Mouse (Mus musculus) liver (tissue): ENCODE measurements around the gene Prkag2.
A peak's percentile ranks its signal among the peaks of the same experiment; 100 is the strongest.

Source experiments
- DNase-seq: peaks from one replicate; pipeline ENCODE4 v3.0.0-alpha.2; 2020; ENCODE audit warnings: mixed read lengths

Gene Prkag2

DNA sequence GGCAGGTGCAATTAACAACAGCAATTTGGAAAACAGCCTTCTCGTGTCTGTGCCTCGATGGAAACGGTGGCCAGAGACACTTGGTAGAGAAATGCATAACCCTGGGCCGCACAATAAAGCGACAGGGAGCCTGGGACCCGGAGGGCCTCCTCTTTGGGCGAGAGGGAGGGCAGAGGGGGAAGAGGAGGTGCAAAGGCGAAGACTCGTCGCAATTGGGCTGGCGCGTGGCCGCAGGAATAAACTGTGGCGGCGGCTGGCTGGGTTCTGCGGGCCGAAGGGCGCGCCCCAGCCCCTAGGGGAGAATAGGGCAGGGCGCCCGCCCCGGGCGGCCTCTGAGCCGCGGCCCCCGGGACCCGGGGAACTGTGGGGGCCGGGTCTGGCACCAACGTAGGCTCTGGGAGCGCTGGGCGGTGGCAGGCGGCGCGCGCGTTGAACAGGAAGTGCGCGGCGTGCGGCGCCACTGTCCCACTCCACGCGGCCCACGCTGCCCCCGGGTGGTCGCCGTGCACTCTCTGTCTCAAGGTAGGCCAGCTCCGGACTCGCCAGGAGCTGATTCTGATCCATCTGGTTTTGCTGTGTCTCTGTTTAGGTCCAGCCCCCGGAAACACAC is at the start of gene Prkag2:
Prkag2 (minus strand) TSS at position 127 of the 610 bp plus-strand sequence.
- DNase-seq, result peak; percentile 32

DNA sequence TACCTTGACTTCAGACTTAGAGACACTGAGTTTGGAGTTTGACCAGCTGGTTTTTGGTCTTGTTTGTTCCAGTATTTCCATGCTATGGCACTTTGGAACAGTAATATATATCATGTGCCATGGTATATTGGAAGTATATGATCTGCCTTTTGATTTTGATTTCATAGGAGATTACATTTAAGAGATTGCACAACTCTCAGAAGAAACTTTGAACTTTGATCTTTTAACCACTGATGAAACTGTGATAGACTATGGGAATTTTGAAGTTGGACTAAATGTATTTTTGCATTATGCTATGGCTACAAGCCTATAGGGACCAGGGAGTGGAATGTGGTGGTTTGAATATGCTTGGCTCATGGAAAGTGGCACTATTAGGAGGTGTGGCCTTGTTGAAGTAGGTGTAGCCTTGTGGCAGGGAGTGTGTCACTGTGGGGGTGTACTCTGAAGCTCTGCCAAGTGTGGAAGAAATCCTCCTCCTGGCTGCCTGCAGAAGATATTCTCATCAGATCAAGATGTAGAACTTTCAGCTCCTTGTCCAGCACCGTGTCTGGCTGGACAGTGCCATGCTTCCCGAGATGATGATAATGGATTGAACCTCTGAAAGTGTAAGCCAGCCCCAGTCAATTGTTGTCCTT is 49.0 kb upstream of the Prkag2 start:
- no peak for DNase-seq

DNA sequence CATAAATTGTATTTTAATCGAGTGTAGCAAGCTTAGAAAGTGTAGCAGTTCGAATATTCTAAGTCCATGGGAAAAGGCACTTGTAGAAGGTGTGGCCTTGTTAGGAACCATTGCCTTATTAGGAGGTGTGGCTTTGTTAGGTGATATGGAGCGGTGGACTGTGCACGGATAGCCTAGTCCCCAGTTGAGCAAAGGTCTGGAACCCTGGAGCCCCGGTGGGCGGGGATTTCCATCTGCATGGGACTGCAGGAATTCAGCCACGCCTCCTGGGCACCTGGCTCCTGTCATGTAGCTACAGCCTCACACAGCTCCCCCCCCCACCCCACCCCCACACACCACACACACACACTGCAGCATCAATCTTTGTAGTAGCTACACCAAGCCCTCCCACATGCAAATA is 46.3 kb upstream of the Prkag2 start:
- DNase-seq, result no peak

DNA sequence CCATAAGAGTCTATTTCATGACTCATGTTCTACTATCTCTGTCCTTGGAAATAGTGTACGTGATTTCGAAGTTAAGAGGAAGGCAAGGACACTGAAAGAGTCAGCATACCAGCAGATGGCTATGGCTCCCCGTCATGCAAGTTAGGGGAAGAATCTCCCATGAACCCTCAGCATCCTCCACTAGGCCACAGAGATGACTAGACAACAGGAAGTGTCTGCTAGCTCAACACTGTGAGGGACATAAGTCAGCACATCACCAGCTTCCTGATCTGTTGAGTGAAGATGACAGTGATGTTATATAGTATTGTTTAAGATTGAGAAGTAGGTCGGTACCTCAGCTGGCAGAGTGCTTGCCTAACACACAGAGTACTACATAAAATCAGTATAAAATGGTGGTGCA is 27.4 kb upstream of the Prkag2 start:
- no peak for DNase-seq

DNA sequence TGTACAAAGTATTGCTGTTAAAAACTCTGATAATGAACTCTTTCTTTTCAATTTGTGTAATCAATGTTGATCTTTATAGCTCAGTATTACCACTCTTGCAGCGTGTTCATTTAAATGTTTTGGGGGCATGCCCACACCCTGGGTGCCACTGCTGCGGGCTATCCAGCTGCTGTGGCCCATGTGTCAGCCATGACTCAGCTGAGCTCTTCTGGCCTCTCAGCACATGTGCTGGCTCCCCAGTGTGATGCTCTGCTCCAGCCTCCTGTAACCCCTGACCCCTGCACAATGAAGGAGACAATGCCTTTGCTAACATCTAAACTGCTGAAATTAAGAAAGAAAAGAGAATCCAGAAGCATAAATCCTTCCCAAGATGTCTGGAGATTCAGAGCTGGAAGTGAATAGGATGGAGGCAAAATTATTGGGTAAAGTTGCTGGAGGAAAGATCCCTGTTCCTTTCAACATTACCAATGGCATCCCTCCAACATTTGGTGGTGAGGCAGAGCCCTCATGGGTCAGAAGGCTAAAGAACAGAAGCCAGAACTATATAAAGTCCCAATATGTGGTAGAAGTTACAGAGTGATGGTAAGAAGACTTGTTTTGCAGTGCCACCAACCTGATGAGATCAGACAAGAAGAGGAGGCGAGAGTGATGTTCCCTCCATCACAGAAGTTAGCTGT is 25.6 kb upstream of the Prkag2 start:
- no peak for DNase-seq

DNA sequence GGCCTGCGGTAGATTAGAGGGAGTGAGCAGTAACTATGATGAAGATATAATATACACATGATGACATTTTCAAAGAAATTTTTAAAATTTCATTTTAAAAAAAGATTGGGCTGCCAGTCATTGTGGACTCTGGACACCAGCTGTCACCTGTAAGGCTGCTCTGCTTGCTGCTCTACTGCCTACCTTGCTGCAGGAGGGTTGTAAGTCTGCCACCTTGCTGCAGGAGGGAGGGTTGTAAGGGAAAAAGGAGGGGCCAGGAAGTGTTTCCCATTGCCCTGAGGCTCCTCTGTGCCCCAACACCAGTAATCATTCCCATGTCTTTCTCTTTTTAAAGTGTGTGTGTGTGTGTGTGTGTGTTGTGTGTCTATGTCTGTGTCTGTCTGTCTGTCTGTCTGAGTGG is 22.1 kb upstream of the Prkag2 start:
- DNase-seq, result no peak

DNA sequence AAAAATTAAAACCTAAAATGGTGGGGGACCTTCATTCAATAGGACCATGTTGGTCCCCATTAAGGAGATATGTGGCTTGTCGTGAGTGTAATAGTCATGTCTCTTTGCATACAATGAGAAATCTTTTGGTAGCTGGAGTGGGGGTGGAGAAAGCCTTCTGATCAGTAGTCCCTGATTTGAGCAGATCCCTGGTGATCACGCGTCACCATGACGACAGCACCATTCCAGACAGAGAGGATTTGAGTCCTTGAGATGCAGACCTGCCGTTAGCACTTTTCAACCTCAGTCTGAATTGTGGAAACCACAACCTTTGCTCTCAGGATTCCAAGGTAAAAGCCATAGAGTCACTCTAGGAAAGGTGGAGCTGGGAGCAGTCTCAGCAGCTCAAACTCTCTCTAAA is 18.7 kb upstream of the Prkag2 start:
- DNase-seq, result no peak

DNA sequence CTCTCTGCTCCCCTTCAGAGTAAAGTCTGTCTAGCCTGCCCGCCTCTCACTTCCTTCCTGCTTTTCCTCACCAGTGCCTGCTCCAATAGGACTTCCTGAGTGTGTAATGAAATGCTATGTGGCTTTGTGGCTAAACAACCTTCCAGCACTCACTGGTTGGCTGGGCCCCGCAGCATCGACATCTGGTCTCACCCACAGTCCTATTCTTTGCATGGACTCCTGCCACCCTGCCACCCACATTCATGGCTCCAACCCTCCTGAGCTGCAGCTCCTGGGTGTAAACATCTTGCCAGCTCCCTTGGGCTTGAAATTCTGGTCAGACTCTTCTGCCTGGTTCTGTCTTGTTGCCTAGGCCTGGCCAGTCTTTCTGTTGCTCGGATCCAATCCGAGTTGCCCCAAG is 15.6 kb upstream of the Prkag2 start:
- DNase-seq, result no peak

DNA sequence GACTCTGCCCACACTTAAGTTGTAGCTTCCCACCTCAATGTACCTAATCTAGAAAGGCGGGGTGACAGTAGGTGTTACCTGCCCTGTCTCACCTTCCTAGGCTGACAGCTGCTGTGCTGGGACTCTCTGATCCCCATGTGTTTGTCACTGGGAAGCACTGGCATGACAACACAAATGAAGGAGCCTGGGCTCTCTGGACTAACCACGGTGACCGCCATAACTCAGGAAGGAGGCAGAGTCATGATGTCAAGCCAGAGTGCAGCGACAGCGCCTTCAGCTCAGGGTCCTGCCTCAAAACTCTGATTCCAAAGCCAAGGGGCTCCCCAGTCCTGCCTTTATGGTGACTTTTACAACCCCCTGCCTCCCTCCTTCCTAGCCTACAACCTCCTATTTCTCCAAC is 14.8 kb upstream of the Prkag2 start:
- peak; percentile 1 for DNase-seq

DNA sequence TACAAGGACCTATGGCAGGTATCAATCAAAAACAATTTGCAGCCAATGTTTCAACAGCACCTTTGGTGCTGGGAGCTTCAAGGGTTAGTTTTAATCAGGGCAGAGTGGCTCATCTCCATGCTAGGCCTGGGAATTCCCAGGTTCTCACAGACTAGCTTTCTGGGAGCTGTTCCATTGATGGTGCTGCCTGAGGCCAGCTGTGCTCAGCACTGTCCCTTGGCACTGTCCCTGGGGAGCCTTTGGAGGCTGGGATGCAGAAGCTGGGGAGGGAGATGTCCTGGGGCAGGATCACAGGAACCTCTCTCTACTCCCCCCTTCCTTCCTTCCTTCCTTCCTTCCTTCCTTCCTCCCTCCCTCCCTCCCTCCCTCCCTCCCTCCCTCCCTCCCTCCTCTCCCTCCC is 13.7 kb upstream of the Prkag2 start:
- DNase-seq, result no peak

DNA sequence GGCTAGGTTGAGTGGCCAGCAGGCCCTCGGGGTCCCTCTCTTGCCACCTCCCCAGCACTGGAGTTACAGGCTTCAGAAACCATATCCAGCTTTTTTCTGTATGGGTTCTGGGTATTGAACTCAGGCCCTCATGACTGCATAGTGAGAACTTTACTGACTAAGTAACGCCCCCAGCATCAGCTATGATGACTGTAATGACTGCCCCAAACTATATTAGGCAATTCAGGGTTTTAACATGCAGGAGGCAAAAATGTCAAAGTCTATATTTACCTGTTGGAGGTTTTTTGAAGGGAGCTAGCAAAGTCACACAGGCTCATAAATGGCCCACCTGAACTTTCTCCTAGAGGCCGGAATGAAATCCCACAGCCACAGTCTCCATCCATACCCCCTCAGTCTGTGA is 9.9 kb upstream of the Prkag2 start:
- DNase-seq, result no peak

DNA sequence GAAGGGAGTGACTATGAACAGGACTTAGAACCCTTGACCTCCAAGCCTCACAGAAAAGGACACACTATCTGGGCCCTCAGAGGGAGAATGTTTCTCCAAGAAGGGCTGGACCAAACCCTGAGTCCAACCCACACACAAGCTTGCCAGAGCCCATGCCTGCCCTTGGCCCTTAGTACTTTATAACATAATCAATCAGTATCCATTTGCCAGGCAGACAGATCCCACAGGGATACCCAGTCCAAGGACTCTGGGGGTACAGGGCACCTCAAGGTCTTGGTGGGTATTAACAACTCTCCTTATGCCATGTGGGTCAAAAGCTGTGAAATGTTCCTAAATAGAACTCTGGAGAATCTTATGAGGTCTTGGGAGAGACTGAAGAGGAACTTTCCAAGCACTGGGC is 5.3 kb upstream of the Prkag2 start:
- DNase-seq, result no peak

DNA sequence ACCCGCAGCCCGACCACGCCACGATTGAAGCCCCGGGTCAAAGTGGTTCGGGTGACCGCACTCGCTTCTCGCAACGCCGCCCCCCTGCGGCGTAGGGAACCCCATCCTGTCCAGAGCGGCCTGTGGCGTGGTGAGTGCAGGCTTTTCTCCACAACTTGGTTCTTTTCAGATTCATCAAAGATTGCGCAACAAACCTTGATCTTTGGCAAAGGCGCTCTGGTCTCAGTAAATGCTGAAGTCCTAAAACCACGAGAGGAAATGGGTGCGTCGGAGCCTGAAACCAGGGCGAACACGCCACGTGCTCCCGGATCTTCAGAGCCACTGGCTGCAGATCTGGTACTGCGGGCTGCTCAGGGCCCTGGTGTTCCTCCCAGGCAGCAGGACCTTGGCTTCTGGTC is 683 bp upstream of the Prkag2 start:
- peak; percentile 44 for DNase-seq

DNA sequence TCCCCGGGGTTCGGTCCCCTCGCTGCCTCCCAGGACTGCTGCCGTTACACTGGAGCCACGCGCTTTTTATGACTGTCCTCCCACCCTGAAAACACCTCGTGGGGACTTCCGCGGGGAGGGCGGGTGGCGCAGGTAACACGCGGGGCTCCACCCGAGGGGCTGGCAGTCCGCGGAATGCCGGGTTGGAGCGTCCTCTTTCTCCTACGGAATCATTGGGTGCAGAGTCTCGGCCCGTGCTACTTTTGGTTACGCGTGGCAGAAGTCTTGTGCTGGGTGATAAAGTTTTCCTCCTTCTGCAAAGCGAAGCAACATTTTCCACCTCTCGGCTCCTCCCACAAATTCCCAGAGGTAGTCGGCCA is 306 bp downstream of the Prkag2 start:
- no peak for DNase-seq

DNA sequence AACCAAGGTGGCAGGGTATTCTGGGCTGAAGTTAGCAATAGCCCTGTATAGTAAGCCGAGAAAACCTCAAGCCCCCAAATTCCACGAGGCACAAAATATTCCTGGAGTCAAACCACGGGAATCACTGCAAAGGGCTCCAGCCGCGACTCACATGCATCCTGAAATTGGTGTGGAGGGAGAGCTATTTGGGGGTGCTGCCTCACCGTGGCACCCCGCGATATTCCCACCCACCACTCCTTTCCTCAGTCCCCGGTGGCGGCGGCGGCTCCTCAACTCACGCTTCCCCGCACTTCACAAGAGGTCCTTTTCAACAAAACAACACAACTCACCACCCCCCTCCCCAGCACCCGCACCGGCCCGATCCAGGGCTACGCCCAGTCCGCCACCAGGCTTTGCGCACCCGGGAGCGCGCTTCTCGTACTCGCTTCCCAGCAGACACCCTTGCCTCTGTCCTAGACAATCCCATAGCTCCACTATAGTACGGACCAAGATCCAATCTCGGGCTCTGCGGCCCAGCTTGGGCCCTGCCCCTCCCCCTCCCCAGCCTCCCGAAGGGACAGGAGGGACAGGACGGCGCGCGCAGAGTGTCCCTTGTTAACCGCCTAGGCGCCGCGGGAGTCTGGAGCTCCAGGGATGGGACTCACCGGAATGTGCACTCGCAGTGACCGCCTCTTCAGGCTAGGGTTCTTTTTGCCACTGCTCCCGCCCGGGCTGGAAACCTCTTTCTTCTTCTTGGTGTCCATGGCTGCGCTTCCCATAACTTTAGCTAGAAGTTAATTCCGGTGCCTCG is 880 bp downstream of the Prkag2 start:
- peak; percentile 26 for DNase-seq

DNA sequence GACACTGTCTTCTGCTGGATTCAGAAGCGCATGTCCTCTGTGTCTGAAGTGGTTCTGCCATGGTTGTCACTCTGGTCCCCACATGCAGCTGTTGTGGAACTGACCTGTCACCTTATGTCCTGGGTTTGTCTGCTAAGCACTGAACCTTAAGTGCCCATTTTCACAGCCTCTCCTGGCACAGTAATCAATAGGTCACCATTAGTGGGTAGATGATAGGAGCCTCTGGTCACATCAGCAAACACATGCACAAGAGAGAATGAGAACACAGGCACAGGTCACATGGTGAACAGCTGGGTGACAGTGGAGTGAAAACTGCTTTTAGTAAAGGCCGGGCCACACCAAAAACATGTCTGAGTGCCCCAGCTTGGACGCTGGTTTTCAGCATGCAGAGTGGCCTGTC is 2.6 kb downstream of the Prkag2 start:
- no peak for DNase-seq

DNA sequence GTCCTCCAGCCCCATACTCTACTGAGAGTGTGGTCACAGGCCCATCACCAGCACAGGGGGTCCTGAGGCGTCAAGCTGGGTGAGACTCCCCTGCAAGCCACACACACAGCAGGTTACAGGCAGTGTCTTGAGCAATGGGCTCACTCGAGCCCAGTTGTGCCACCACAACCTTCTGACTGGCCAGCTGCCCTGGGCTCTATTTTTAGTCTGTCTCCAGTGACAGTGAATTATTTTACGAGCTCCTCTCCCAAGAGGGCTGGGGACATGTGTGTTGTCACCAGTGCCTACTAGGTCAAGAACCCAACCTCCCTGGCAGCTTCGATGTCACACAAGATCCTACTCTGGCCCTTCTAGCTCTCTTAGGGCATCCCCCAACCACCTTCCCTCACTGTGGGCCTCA is 4.0 kb downstream of the Prkag2 start:
- no peak for DNase-seq

DNA sequence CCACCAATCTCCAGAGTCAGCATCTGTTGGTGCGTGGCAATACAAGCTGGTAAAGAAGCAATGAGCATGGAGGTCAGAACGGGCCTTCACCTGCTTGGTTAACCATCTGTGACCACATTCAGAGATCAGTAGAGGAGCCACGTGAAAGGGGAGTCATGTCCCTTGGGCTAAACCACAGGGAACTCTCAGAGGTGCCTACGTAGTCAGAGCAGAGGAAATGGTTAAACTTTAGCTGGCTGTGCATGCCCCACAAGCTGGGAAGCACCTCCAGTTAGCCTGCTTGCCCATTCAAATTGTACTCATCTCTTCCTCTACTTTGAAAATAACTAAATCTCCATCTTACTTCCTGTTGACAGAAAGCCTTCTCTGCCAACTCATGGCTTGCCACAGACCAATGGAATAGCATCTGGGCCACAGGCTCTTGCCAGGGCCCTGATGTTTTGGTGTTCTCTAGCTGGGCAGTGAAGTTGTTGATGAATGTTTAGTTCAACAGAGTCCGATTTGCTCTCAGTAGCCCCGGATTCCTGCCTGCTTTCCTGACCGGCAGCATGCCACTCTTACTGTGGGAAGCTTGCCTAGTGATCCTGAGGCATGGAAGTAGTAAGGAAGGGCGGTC is 7.7 kb downstream of the Prkag2 start:
- no peak for DNase-seq

DNA sequence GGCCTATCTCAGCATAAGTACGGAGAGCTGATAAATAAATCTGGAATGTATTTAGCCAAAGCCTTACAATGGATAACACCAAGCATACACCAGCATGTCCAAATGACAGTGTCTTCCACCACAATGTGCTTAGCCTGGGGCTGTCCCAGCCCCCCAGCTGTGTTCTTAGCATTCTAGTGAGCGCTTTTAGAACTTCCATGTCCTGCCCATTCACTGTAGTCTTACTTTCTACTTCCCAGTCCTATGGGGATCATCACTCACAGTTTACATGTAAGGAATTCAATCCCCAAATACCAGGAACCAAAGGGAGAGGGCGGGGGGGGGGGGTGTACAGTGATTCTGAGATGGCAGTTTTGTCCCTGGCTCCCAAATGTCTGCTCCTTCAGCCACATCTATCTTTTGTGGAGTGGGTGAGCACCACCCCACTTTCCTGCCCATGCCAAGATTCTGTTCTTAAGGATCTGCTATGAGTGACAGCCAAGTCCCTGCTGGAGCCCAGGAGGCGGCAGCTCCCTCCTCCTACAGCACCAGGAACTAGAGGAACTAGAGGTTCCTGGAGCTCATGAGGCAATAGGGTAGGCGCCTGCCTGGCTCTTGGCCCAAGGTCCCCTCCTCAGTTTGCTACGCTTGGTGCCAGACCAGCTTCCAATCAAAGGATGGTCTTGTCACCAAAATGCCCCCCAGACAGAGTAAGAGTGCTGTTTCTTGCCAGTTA is 11.0 kb downstream of the Prkag2 start:
- DNase-seq, result no peak

DNA sequence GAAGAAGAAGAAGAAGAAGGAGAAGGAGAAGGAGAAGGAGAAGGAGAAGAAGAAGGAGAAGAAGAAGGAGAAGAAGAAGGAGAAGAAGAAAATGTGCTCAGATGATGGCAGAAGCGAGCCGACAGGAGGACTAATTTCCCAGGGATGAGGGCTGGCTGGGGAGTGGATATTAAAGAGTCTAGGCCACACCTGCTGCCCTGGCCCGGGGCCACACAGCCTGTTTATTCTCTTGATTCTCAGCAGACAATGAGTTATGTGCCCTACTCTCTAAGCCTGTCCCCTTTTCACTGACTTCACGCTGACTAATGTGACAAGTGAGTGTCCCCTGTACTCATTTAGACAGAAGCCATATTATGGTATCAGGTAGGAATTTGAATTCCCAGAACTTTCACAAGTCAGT is 11.8 kb downstream of the Prkag2 start:
- DNase-seq, result no peak

DNA sequence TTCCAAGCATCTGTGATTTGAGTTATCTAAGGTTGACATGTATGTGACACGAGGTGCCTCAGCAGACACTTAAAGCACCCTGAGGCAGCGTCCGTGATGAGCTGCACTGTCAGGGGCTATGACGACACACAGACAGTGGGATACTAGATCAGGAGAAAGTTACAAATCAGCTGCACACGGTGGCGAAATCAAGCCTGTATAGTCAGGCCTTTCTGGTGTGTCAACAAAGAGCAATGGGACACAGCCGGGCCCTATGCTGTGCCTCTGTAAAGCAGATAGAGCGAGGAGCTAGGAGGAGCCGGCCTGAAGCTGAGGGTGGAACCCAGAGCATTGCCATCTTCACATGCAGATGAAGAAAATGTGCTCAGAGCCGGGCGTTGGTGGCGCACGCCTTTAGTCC is 12.3 kb downstream of the Prkag2 start:
- DNase-seq, result no peak

DNA sequence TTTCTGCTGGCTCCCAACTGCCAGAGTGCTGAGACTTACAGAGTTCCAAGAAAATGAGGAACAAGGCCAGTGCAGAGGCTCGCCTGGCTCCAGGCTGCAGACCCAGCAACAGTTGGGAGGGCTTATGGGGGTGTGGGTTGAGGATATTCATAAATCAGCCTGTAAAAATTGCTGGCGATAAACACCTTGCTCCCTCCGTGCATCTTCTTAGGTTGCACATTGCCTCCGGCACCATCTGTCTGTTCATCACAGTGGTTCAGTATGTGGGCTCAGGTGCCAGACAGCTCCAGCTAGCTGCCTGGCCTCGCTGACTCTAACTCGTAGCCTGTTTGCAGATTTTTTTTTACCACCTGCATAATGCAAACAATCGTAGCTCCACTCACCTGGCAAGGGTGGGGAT is 13.4 kb downstream of the Prkag2 start:
- no peak for DNase-seq

DNA sequence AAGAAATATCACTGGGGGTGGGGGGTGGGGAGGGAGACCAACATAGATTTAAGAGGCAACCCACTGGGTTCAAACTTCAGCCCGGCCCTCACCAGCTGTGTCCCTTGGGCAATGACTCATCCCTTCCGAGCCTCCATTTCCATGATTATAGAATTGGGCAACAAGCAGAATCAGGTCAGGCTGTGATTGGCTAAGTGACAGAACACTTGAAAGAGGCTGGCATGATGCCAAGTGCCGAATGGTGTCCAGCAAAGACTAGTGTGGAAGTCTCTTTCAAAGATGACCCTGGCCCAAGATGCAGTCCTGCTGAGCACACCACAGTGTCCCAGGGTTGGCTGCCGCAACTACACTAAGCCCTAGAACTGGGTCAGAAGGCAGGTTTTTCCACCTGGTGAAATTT is 14.2 kb downstream of the Prkag2 start:
- no peak for DNase-seq
